Mouse (Mus musculus): ENCODE results near the gene Tmem174. TPM values are rescaled to one million over a fixed set of nuclear protein-coding genes. Genes with fewer than 3 reads are reported as not detected.

The Tmem174 gene
- polyA plus RNA-seq, 1 experiment, result 448 TPM

- Histone ChIP-seq H3K27ac (ENCODE audit: insufficient read depth, low read depth, low read length) (no peak overlapping the region), H3K4me3 (ENCODE audit: insufficient read depth, low read depth, low read length) (no peak overlapping the region), H3K27me3 (replicated peaks; ENCODE audit: control insufficient read depth, insufficient read depth, low read length) (no peaks in the 10 kb centered on the region), H3K4me1 (ENCODE audit: control insufficient read depth, insufficient read depth, low read length) (peaks cover 7% of the 10 kb centered on the region; the same call in 1 of the 2 replicates), H3K36me3 (ENCODE audit: control insufficient read depth, insufficient read depth, low read length) (no peaks in the 10 kb centered on the region; the same call in 1 of the 2 replicates)
- DNase-seq, result peak; percentile 50
- WGBS, result 52% methylated on average over 9 of the region's 9 CpGs
- TF ChIP-seq POLR2A (IDR thresholded peaks at IDR 0.05; ENCODE audit: low read depth, low read length), result no peak
- TF ChIP-seq CTCF (conservative IDR thresholded peaks at IDR 0.05; ENCODE audit: insufficient read depth, insufficient read length, low read depth, low read length), result no peak
Observed at GRCm38 (mm10) chr13:98632306-98632942, 4.8 kb downstream of the Tmem174 start.

DNA sequence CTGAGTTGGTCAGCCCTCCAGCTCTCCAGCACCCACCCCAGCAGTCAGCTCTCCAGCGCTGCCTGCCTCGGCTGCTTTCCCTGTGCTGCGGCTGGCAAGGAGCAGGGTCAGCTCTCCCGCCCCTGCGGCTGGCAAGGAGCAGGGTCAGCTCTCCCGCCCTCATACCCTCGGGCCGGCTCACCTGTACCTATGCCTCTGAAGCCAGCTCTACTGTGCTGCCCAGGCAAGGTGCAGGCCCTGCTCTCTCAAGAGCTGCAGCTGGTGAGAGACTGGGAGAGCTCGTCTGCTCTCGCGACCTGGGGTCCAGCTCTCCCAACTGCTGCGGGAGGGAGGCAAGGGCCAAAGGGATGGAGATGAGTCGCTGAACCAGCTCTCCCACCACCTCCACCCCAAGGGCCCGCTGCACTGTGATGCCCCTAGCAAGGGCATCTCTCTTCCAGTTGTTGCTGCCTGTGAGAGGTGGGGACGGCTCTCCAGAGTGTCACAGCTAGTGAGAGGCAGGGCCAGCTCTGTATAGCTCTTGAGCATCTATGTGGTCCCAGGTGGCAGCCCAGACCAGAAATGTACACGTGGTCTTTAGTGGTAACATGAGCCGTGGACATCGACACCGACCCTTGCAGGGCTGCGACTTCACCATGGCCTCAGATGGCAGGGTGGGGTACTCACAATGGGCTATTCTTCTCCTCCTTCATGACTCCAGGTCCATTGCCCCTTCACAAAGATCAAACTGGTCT, 5.9 kb downstream of the Tmem174 start:
- peak; percentile 36 for DNase-seq
- H3K36me3 ChIP-seq (ENCODE audit: control insufficient read depth, insufficient read depth, low read length), result no peaks in the 10 kb centered on the region; the same call in 1 of the 2 replicates
- peaks cover 7% of the 10 kb centered on the region; the same call in 1 of the 2 replicates for H3K4me1 ChIP-seq (ENCODE audit: control insufficient read depth, insufficient read depth, low read length)
- 50% methylated on average over 20 of the region's 20 CpGs for WGBS
- TF ChIP-seq POLR2A (IDR thresholded peaks at IDR 0.05; ENCODE audit: low read depth, low read length) (no peak), CTCF (conservative IDR thresholded peaks at IDR 0.05; ENCODE audit: insufficient read depth, insufficient read length, low read depth, low read length) (no peak)
- no peaks in the 10 kb centered on the region for H3K27me3 ChIP-seq (replicated peaks; ENCODE audit: control insufficient read depth, insufficient read depth, low read length)
- H3K27ac ChIP-seq (ENCODE audit: insufficient read depth, low read depth, low read length), result no peak overlapping the region
- H3K4me3 ChIP-seq (ENCODE audit: insufficient read depth, low read depth, low read length), result no peak overlapping the region

GRCm38 (mm10) chr13:98626736-98627135, 10.5 kb downstream of the Tmem174 start:
- WGBS, result 11% methylated on average over 20 of the region's 20 CpGs
- no peaks in the 10 kb centered on the region for H3K27me3 ChIP-seq (replicated peaks; ENCODE audit: control insufficient read depth, insufficient read depth, low read length)
- DNase-seq, result peak; percentile 80

DNA sequence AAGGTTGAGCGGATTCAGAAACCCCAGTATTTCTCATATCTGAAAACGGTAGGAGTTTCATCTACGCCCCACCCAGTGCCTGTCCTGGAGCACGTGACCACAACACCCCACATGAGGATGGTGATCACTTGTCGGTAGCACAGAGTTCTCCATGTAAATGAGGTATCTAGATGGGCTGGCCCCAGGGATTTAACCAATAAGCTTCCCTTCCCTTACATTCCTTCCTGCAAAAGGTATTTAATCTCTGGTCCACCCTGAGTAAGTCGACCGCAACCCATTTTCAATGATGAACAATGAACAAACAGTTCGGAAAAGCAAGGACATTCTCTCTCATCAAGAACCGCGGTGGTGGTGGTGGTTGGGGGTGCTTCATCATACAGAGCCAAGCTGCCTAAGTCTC, 12.7 kb downstream of the Tmem174 start:
- Histone ChIP-seq H3K27ac (ENCODE audit: insufficient read depth, low read depth, low read length) (no peak overlapping the region), H3K36me3 (ENCODE audit: control insufficient read depth, insufficient read depth, low read length) (no peaks in the 10 kb centered on the region), H3K27me3 (replicated peaks; ENCODE audit: control insufficient read depth, insufficient read depth, low read length) (no peaks in the 10 kb centered on the region), H3K4me1 (ENCODE audit: control insufficient read depth, insufficient read depth, low read length) (peaks cover 6% of the 10 kb centered on the region; the same call in 1 of the 2 replicates), H3K4me3 (ENCODE audit: insufficient read depth, low read depth, low read length) (no peak overlapping the region)
- TF ChIP-seq POLR2A (IDR thresholded peaks at IDR 0.05; ENCODE audit: low read depth, low read length) (no peak), CTCF (conservative IDR thresholded peaks at IDR 0.05; ENCODE audit: insufficient read depth, insufficient read length, low read depth, low read length) (no peak)
- WGBS, result 94% methylated on average over 10 of the region's 10 CpGs
- no peak for DNase-seq

More at GRCm38 (mm10) chr13:98626736-98627135, 10.5 kb downstream of the Tmem174 start:
- Histone ChIP-seq H3K36me3 (ENCODE audit: control insufficient read depth, insufficient read depth, low read length) (no peaks in the 10 kb centered on the region), H3K27ac (ENCODE audit: insufficient read depth, low read depth, low read length) (no peak overlapping the region), H3K4me3 (ENCODE audit: insufficient read depth, low read depth, low read length) (no peak overlapping the region), H3K4me1 (ENCODE audit: control insufficient read depth, insufficient read depth, low read length) (peaks cover 9% of the 10 kb centered on the region; the same call in 1 of the 2 replicates)
- TF ChIP-seq POLR2A (IDR thresholded peaks at IDR 0.05; ENCODE audit: low read depth, low read length), result no peak
- TF ChIP-seq CTCF (conservative IDR thresholded peaks at IDR 0.05; ENCODE audit: insufficient read depth, insufficient read length, low read depth, low read length), result no peak

- DNase-seq, result peak; percentile 66
- TF ChIP-seq POLR2A (IDR thresholded peaks at IDR 0.05; ENCODE audit: low read depth, low read length) (no peak), CTCF (conservative IDR thresholded peaks at IDR 0.05; ENCODE audit: insufficient read depth, insufficient read length, low read depth, low read length) (no peak)
- Histone ChIP-seq H3K4me3 (ENCODE audit: insufficient read depth, low read depth, low read length) (no peak overlapping the region), H3K36me3 (ENCODE audit: control insufficient read depth, insufficient read depth, low read length) (no peaks in the 10 kb centered on the region), H3K27ac (ENCODE audit: insufficient read depth, low read depth, low read length) (no peak overlapping the region), H3K4me1 (ENCODE audit: control insufficient read depth, insufficient read depth, low read length) (peaks cover 6% of the 10 kb centered on the region; the same call in 1 of the 2 replicates), H3K27me3 (replicated peaks; ENCODE audit: control insufficient read depth, insufficient read depth, low read length) (no peaks in the 10 kb centered on the region)
- WGBS, result 33% methylated on average over 8 of the region's 8 CpGs
Observed at GRCm38 (mm10) chr13:98622881-98623549, 14.2 kb downstream of the Tmem174 start.

- no peak overlapping the region for H3K4me3 ChIP-seq (ENCODE audit: insufficient read depth, low read depth, low read length)
- peaks cover under 1% of the 10 kb centered on the region; the same call in 1 of the 2 replicates for H3K4me1 ChIP-seq (ENCODE audit: control insufficient read depth, insufficient read depth, low read length)
- no peaks in the 10 kb centered on the region for H3K36me3 ChIP-seq (ENCODE audit: control insufficient read depth, insufficient read depth, low read length)
- TF ChIP-seq CTCF (conservative IDR thresholded peaks at IDR 0.05; ENCODE audit: insufficient read depth, insufficient read length, low read depth, low read length) (no peak), POLR2A (IDR thresholded peaks at IDR 0.05; ENCODE audit: low read depth, low read length) (no peak)
- 54% methylated on average over 17 of the region's 17 CpGs for WGBS
- no peak overlapping the region for H3K27ac ChIP-seq (ENCODE audit: insufficient read depth, low read depth, low read length)
- DNase-seq, result no peak
- H3K27me3 ChIP-seq (replicated peaks; ENCODE audit: control insufficient read depth, insufficient read depth, low read length), result no peaks in the 10 kb centered on the region
Observed at GRCm38 (mm10) chr13:98617429-98618067, 19.7 kb downstream of the Tmem174 start.

All from kidney, adult 2 months (tissue).